Mouse (Mus musculus): ENCODE measurements around the gene Uchl1. TPM values are rescaled to one million over a fixed set of nuclear protein-coding genes. Genes with fewer than 3 reads are reported as not detected.

Gene Uchl1
- total RNA-seq, 2 experiments from 2014 or later = 9.8 to 14.2 TPM

Other genes starting within 250 kb of the Uchl1 start
- 10 to 100 TPM; 41.0 to 48.3 TPM for gene Apbb2, start 57.3 kb upstream of the Uchl1 start, total RNA-seq (2021)
- 100 to 1,000 TPM; 117 TPM for gene Limch1, start 69.7 kb downstream of the Uchl1 start, total RNA-seq (2021)